Mouse (Mus musculus) kidney, adult 2 months (tissue): ENCODE measurements at regions not wholly inside any gene's neighbourhood (a gene's known extent, or its start where the extent isn't known, plus 50 kb on each side); places are given as distances from the start of the nearest gene placed in this dataset.

ENCODE experiments used
- CTCF ChIP-seq: fragments of 200-500 bp; conservative IDR thresholded peaks from 2 replicates; pipeline ENCODE4 v1.5.1; 2011; ENCODE audit warnings: low read depth, mild to moderate bottlenecking, control low read depth, low read length, moderate library complexity, mixed read lengths; ENCODE audit not compliant: insufficient read depth, insufficient read length
- POLR2A ChIP-seq: fragments of 200-500 bp; IDR thresholded peaks from one replicate; pipeline ENCODE4 v1.6.1; 2011; ENCODE audit warnings: low read depth, low read length, control low read depth

GRCm38 (mm10) chr12:109958357-109959085 is 320.3 kb upstream of the Dio3 start:
- TF ChIP-seq POLR2A (no peak), CTCF (peak; percentile 62)
